Mouse (Mus musculus) adrenal gland, postnatal 10 days (tissue): ENCODE measurements at regions not wholly inside any gene's neighbourhood (a gene's known extent, or its start where the extent isn't known, plus 50 kb on each side); places are given as distances from the start of the nearest gene placed in this dataset.

Source experiments
- DNase-seq: peaks from one replicate; pipeline ENCODE4 v3.0.0; 2021; ENCODE audit warnings: mixed read lengths

DNA sequence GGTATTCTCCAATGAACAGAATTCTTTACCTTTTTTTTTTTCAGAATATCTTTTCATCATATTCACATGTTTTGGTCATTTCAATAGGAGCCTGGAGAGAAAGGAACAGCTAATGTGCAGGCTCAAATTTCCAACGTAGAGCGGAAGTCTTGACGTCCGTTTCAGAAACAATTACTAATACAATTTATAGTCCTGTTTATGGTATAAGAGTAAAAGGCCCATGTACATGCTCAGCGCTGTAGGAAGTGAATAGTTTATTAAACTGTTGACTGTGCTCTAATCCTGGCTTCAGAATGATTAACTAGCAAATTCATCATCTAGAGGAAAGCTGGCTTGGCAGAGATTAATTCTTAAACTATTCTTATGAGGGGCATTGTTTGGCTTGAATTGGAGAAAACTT, 142.1 kb downstream of the Pik3r1 start:
- no peak for DNase-seq

DNA sequence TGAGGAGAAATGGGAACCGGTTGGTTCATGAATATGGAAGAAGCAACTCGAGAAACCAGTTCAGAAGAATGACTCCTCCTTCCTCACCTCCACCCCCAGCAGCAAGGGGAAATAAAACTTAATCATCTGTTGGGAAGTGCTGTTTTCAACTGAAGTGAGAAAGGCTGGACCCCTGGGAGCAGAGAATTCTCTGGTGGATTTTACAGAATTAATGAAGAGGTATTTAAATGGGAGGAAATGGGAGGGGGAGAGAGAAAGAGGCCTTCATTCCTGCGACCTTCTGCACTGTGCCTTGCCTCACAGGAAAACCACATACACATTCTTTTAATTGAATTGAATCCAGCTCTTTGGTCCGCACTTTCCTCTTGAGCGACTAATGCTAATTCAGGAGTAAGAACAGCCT, 143.8 kb downstream of the Pik3r1 start:
- DNase-seq: no peak

DNA sequence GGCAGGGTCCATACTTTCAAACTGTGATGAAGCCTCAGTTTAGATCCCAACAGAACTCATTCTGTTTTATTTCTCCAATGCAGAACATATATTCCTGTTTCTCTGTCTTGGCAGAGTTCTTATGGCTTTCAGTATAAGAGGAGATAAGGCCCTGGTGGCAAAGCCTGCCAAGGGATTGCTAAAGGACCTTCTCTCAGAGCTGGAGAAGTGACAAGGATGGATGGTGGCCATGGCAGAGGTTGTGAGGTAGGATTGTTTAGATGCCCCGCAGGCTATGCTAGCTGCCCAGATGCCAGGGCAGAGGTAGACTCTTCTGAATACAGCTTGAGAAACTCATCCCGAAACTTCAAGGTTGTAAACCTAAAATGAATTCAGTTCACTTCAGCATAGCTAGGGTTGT, 145.4 kb downstream of the Pik3r1 start:
- DNase-seq: no peak

DNA sequence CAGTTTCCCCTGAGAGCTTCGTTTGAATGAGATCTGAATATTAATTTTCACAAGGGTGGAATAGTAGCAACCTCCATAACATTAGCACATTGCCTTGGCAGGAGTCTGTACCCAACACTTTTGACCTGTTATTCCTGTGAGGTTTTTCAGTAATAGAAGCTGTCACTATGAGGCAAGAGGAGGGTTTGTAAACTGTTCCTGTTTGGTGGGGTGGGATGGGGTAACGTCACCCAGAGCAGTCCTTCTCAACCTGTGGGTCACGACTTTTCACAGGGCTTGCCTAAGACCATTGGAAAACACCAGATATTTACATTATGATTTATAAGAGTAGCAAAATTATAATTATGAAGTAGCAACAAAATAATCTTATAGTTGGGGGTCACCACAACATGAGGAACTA, 147.4 kb downstream of the Pik3r1 start:
- DNase-seq: no peak

DNA sequence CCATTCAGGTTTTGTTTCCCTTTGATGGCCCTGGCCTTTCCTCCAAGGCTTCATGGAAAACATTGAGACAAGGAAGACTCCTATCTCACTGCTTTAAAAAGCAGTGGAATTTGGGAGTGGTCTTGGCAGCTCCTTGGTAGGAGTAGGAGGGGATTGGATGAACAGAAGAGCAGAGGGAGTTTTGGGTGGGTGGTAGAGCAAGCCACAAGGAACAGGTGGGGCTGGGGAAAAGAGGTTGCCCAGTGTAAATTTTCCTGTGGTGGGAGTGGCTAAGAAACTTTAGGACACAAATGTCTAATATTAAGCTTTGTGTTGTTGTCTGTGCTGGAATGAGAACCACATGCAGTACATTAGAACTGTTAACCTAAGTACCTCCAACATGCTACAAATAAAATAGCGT, 148.9 kb downstream of the Pik3r1 start:
- DNase-seq: no peak

DNA sequence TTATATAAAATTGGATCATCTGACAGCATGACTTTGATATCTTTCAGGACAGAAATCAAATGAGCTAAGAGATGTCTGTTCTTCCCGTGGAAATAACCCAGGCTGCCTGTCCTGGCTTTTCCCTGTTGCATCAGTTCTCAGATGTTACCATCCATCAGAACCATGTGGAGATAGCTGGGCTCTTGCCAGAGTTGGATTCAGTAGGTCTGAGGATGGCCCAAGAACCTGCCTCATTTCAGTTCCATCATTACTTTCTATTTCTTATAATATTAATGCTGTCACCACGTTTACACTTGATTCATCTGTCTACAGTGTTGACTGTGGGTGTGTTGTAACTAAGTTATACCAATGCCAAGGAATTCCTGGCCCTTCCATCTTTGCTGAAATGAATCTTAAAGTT, 155.2 kb downstream of the Pik3r1 start:
- DNase-seq: no peak

DNA sequence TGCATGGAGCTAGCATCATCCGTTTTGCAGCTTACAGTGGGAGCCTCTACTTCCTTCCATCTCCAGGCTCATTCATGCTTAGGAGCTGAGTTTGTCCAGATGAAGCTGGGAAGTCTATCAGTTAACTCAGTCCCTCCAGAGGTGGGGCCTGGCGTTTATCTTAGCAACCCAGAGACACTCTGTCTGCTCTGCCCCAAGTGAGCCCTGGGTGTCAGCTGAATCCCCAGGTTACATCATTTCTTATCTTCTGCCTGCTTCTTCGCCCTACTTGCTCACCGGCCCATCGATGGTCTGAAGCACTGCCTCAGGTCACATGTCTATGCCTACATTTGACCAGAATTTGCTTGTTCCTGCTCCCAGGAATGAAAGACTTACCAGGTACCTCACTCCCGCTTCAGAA, 156.3 kb downstream of the Pik3r1 start:
- DNase-seq: no peak

DNA sequence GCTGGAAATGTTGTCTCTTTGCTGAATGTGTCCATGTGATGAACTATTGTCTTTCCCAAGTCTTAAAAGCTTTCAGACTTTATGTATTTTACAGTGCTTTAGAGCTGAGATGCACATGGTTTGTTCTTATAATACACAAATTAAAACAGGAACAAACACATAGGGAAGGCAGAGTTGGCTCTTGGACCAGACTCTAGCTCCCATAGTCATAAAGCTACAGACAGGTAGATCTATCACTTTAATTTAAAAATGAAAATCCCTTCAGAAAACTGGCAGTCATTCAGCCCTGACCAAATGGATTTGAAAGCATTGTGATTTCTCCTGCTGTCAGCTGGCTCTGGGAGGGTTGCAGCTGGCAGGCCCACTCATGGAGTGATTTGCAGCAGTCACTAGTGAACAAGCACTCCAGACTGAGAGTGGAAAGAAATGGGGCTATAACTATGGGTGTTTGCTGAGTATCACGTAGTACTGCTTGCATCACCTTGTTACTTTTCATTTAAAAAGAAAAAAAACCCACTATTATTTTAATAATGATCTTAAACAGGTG, 161.8 kb downstream of the Pik3r1 start:
- no peak for DNase-seq

DNA sequence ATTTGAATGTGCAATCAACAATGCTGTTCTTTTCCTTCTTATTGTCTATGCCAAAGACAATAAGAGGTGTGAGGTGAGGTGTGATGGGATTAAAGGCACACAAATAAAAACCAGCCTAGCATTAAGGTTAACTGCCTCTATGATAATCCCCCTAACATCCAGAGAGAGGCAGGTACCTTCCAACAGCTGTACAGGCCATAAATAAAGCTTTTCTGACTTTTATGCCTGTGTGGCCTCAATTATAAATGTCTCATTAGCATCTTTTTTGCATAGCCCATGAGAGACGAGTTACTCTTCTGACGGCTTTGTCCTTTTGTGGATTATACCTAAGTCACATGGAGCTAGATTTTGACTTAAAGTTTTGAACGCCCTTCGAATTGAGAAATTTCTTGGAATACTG, 162.3 kb downstream of the Pik3r1 start:
- DNase-seq: no peak

DNA sequence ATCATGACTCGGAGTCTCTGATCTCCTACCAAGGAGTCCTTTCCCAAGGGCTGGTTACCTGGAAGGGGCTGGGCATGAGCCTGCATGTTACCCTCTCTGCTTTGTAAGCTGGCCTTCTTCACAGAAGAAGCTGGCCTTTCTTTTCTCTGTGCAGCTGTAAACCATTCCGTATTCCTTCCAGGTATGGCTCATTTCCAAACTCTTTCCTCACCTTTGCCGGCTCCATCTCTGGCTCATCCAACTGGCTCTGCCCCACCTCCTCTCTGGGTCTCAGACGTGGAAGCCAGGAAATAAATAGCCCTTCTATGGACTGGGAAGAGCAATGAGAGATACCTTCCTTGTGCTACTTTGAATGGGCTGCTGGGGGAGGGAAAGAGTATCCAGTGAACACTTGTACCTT, 163.0 kb downstream of the Pik3r1 start:
- no peak for DNase-seq

DNA sequence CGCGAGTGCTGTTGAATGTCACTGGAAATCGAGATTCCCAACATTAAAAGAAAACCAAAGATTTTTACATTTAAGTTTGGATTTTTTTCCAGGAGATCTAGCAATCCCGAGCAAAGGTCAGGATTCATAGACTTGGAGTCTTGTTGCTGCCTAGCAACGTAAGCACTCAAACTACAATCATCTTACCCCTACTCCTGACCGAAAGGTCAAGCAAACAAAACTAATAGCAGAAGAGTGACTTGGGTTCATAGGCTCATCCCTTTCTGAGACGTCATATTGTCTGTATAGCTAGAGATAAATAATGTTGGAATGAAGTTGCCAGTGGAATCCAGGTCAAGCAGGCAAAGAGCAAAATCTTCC, 169.9 kb downstream of the Pik3r1 start:
- DNase-seq: no peak

DNA sequence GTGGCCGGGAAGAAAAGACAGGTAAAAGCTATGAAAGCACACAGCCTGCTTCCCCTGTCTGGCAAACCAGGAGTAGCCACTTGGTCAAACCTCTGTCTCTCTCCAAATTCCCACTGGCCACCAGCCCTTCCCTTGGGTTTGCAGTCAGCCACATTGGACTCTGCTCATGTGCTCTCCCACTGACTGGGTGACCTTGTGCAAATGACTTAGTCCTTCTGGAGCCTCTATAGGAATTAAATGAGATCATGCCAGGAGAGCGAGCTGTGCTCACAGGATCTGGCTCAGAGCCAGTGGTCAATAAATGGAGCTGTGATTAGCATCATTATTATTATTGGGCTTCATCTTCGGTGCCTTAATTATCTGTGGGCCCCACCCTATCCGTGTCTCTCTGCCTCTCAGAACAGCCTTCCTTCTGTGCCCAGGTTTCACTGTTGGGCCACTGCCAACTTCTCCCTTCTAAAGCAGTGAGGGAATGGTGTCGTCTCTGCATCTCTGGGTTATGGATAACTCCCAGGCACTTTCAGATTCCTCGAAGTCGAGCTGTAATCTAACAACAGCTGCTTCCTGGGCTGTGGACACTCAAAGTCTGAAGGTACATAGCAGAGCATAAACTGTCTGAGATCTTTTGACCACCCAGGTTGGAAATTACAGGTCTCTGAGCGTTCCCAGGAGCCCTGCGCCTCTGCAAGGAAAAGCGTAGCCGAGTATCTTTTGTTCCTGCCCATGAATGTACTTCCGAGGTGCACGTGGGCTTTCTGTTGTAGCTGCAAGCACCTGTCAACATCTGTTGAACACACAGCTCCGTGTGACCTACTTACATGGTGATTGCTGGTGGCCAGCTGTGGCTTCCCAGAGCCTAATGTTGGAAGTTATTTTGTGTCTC, 170.5 kb downstream of the Pik3r1 start:
- peak; percentile 30 for DNase-seq

DNA sequence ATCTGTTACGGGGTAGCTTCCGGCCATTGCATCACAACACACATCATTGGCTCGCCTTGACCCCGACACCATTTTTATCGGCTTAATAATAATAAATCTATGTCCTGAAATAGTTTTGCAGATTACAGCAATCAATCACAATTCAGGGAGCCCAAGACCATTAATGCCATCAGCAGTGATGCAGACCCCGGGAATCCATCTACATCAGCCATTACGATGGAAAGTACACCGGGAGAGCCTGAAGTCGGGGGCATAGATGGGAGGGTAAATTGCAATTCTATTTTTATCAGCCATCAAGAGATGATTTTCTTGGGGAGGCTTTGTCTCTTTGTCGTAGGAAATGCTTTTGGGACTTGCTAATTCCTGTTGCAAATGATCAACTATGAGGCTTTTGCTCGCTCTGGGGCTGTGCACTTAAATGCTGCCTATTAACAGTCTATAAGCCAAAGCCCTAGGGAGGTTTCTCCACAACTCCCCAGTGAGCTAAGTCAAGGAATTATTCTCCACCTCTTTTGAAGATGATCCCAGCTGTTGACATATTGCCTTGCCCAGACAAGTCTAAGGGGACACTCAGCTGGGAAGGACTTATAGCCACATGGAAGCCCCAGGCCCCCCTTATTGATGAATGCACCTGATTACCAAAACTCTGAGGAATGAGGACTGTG, 173.4 kb downstream of the Pik3r1 start:
- no peak for DNase-seq

DNA sequence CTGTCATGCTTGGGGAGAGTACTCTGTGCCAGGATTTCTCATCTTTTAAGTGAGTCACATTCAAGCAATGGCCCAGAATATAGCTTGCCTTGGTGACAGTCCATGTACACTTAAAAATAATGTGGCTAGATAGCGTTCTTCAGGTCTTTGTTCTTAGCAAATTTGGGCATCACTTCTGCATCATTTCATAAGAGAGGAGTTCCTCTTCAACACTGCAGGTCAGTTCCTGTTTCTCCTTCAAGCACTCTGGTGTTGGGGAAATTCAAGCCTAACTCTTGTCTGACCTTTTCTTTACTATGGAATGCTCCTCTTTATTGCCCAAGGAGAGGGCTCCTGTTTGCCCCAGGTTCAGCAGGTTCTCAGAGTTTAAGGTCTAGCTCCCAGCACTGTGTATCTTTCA, 175.7 kb downstream of the Pik3r1 start:
- no peak for DNase-seq

DNA sequence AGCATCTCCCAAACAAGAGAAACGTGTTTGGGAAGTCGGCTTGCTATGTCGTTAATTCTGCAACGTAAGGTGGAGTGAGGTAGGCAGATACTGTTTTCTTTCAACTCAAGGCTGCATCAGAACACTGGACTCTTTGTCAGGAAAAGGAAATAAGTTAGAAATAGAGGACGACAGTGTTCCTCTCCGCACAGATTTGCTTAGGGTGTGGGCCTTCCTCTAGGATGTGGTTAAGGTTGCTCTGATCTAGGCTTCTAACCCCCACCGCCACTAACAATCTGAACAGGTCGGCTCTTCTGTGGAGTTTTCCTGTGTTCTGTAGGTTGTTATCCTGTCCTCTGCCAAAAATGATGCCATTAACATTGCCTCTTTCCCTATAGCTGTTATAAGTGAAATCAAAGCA, 179.1 kb downstream of the Pik3r1 start:
- DNase-seq: no peak

DNA sequence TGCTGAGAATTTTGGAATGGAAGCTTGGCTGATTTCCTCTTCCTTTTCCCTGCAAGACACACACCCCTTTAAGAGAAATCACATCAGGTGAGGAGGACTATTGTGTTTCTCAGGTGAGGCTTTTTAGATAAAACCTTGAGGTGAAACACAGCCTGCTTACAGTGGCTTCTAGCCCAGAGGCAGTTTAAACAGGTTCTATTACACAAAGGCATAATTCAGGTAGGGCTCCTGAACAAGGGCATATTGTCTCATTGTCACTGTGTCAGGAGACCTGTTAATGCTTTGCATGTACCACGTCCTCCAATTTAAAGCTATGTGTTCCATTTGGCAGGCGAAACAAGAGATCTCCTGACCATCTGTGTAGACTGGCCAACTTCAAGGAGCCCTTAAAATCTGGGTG, 181.2 kb downstream of the Pik3r1 start:
- DNase-seq: no peak

DNA sequence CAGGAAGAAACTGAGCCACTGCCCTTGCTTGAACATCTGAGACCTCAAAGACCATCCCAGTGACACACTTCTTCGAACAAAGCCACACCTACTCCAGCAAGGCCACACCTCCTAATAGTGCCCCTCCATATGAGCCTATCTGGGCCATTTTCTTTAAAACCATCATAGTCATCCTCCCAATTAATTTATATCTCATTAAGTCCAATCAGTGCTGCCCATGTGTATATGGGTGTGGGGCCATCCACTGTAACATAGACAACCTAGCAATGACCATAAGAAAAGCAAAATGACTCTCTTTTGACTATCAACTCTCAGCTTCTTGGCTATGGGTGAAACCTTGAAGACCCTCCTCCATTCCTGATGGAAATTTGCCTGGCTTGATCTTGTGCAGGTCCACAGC, 191.5 kb downstream of the Pik3r1 start:
- no peak for DNase-seq

DNA sequence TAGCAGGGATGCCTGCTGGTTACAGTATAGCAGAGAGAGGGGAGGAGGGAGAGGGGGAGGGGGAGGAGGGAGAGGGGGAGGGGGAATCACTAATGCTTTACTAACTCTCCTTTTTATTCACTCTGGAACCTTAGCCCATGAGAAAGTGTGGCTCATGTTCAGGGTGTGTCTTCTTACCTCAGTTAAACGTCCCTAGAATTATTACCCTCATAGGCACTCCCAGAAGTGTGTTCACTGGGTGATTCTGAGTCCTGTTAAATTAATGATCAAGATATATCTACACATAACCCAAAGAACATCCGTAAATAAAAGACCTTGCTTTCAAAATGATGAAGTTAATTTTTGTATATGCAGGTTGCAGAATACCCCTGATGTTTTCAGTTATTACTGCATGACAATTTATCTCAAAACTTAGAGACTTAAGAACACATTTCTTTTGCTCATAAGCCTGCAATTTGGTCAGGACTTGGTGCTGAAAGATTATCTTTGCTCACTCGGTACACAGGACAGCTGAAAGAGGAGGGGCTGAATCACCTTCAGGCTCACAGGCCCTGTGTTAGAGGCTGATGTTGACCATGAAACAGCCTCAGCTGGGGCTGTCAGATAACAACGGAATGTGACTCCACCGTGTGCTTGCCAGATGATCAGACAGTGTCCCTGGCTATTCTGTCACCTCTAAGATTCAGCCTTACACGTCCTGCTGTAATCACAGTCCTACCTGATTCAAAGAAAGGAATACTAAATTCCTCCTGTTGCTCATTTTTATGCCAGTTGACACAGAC, 195.0 kb downstream of the Pik3r1 start:
- DNase-seq: no peak

DNA sequence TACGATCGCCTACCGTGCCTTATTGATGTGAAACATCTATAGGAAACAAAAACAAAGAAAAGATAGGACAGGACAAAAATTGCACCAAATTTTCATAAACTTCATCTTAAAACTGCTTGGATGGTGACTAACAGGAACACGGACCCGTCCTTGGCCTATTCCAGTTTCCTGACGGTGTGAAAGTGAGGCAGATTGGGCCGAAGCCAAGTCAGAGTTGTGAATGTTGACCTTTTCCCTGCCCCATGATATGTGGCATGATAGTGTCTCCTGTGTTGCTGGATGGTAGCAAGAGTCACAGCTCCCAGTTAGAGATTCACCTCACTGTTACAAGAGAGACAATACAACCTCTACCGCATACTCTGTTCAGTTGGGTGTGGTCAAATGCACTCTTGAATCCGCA, 195.8 kb downstream of the Pik3r1 start:
- DNase-seq: peak; percentile 64

DNA sequence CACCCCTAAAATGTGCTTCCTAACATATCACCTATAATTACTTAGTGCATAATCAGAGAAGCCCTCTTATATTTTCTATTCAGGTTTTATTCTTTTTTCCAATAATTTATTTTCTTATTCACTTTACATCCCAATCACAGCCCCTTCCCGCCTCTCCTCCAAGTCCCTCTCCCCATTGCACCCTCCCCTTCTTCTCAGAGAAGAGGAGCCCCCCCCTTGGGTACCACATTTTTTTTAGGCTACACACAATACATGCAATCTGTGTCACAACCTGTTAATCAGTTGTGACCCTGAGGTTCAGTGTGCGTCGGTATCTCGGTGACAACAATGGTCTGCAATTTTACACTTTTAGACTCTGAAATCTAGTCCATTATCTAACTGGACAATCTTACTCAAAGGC, 198.0 kb downstream of the Pik3r1 start:
- no peak for DNase-seq

DNA sequence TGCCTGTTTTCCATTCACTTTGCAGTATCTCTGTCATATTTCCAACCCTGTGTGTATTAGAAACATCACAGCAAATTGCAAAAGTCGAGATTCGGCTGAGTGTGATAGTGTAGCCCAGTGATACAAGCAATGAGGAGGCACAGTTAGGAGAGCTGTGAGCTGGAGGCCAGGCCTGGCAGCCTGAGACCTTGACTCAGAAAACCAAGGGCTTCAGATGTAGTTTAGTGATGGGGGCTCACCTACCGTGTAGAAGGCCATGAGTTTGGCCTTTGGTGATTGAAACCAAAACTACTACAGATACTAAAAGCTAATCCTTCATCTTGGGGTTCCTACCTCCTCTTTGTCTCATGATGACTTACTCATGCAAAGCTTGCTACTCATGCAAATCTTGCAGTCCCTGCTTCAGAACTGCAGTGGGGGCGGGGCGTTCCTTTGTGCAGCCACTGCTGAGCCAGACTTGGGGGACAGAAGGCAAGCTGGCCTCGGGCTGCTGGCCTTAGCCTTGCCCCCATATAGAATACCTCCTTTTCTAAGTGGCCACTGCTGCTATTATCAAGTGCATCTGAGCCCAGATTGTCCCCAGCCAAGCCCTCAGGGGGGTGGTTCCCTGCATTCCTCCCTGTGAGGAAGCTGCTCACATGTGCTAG, 198.9 kb downstream of the Pik3r1 start:
- DNase-seq: no peak

DNA sequence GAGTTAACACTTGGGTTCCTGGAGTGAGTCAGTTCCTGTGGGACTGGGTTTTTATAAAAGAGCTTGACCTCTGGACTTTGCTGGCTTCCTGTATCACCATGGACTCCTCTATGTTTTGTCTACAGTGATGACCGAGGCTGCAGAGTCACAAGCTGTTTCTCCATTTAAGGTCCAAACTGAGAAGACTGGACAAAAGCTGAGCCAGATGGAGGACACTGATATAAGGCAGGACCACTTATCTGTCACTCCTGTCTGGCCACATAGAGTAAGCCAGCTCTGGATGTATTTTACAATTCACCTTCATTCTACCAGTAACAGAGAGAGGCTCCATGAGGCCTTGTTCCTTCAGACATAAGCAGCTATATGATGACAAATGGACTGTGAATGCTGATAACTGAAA, 202.7 kb downstream of the Pik3r1 start:
- DNase-seq: no peak
